Mouse (Mus musculus): Measurements from ENCODE around the gene Tbc1d30. TPM values are rescaled to one million over a fixed set of nuclear protein-coding genes. Genes with fewer than 3 reads are reported as not detected.

The Tbc1d30 gene
- total RNA-seq, 2 experiments from 2014 or later = 1.8 to 2.2 TPM

DNA sequence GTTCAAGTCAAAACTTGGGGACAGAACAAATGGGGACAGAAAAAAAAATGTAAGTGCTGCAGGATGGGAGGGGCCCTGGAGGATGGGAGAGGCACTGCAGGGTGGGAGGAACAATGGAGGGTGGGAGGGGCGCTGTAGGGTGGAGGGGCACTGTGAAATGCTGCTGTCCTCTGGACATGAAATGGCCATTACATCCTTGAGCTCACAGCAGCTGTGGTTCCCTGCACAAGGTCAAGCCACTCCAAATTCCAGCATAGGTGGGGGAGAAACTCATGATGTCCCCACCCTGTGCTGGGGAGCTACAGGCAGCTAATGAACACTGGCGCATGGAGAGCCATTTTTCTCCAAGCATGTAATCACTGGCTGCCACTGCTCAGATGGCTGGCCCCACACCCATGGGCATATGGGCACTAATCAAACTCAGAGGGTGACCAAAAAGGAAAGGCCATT is 74.0 kb downstream of the Tbc1d30 start:
- intact Hi-C loops (cut with DNase I) = no loop called here

DNA sequence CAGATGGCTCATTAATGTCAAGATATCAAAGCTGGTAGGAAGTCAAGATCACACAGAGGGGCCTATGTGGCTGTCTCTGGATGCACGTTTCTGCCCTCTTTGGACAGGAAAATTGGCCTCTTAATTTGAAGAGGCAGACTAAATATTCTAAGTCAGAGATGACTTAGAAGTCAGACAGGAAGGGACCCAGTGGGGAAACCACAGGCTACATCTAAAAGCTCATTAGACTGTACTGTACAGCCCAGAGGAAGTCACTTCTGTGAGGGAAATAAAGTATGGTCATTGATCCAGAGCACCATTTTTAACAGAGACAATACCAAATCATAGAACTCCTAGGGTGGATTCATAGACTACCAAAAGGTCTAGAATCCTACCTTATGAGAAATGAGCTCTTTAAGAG is 76.1 kb downstream of the Tbc1d30 start:
- intact Hi-C loops (cut with DNase I) = no loop called here
- DNase-seq = no peak

More for the DNA sequence above, 74.0 kb downstream of the Tbc1d30 start:
- no peak for DNase-seq

DNA sequence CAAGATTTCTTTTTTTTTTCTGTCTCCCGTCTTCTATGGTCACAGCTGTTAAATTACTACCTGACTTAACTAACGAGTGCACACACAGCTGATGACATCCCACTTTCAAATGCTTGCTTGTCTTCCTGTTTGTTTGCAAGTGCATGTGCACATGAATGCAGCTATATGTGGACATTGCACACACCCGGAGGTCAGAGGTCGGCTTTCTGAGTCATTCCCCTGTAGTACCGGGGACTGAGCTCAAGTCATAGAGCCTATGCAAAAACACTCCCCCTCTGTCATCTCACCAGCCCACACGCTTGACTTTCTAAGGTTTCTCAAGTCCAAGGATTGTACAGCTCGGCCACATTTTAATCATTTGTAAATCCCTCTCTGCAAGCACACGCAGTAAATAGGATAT is 80.1 kb downstream of the Tbc1d30 start:
- DNase-seq = no peak
- intact Hi-C loops (cut with DNase I) = no loop called here

DNA sequence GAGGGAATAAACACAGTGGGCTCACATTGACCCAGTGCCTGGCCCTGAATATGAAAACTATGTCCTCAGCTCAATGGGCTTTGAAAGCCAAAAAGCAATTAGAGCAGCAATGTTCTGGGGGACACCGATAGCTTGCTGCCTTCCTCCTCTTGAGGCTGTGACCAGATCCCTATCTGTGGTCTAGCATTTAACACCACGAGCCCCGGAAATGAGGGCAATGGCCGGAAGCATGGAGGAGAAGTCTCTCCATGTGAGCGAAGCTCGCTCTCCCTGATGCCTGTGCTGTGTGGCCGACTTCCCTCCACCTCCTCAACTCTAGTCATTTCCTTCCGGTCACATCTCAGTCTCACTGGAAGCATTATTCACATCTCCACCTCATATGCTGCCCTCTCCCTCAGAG is 82.3 kb downstream of the Tbc1d30 start:
- intact Hi-C loops (cut with DNase I) = no loop called here
- DNase-seq = no peak

GRCm38 (mm10) chr10:121264204-121264575 is 86.9 kb downstream of the Tbc1d30 start:
- intact Hi-C loops (cut with DNase I) = no loop called here
- DNase-seq = no peak

DNA sequence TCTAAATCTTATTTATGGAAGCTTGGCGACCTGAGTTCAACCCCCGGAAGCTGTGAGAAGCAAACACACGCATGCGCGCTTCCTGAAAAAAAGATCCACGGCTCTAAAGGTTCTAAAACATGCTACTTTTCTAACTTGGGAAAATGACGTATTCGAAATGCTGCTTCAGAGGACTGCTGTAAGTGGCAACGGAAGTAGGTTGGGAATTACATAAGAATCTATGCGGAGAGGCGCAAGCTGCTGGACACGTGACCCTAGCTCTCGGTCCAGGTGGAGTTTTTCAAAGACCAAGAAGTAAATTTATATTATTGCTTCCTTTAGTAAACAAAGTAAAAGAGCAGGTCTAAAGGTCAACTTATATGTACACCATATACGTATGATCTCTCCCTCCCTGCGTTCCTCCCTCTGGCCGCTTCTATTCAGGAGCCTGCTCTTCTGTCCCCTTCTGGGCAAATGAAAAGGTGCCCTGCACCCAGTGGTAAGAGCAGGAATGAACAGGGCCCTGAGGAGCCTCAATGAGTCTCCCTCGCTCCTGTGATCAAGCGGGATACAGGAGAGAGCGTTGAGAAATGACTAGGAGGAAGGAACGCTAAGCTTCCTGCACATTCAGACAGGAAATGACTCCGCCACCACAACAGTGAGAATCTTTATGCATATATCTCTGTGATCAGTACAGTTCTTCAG is 87.4 kb downstream of the Tbc1d30 start:
- DNase-seq = no peak
- intact Hi-C loops (cut with DNase I) = no loop called here

DNA sequence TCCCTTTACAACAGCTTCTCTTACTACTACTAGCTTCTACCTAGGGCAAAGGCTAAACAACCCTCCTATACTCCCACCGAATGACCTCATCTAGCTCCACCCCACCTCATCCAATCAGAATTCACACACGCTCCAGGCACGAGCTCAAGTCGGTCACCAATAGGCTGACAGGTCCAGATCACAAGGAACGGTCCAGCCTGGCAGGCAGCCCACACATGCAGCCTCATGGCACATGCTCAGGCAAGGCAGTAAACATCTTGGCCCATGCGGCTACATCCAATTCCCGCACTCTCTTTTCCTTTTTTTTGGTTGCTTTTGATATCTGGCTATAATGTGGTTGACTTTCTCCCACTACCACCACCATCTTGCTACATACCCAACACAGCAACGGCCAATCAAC is 88.9 kb downstream of the Tbc1d30 start:
- intact Hi-C loops (cut with DNase I) = no loop called here
- DNase-seq = no peak

DNA sequence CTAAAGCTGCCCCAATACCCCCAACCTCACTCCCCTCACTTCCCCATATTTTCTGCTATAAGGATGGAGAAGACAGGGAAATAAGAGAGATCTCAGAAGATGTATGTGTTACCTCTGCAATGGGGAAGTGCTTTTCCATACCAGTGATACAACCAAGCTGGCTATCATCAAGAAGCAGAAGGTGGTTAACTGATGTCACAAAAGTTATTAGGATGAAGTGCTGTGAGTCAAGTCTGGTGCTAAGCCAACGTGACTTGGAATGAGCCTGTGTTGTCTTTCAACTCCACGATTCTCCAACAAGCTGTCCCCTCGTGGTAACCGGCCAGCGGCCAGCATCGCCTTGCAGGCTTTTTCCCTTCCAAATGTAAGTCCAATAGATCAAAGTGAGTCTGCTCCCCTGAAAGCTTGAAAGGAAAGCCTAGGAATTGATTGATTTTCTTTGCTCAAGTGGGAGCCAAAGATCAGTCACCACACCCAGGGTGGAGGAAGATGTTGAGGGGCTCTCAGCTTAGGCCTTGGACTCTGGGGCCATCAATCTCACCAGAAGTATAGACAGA is 90.0 kb downstream of the Tbc1d30 start:
- no peak for DNase-seq
- intact Hi-C loops (cut with DNase I) = no loop called here

DNA sequence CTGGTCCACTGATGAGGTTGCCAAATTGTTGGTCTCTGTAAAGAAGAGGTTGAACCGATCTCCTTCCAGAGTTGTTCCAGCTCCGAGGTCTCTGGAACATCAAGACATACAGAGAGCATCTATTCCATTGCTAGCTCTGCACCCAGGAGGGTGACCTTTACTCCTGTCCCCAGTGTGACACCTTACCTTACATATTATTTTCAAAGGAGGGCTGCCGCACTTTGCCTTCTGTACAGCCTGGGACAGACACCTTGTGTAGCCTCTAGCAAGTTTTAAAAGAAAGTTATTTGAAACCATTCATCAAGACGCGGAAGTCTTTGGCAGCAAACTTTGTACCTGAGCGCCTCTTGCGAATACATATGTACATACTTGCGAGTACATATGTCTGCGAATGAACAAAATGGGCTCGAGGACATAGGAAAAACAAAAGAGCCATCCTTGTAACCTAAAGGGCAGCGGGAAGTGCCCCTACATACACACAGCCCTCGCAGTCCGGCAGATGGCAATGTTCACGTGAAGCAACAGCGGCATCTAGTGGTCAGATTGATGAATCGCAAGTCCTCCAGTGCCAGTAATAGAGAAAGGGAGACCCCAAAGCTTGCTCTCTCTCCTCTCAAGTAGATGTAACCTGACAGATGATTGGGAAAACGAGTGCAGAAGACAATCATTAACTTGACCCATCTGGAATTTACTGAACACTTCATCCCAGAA is 94.8 kb downstream of the Tbc1d30 start:
- intact Hi-C loops (cut with DNase I) = loop anchor here (1.0 to 10.0 kb wide), 4 partner anchors 131 to 1001 kb away; partner anchors contain the start of gene Wif1
- DNase-seq = peak; percentile 57 to 78

DNA sequence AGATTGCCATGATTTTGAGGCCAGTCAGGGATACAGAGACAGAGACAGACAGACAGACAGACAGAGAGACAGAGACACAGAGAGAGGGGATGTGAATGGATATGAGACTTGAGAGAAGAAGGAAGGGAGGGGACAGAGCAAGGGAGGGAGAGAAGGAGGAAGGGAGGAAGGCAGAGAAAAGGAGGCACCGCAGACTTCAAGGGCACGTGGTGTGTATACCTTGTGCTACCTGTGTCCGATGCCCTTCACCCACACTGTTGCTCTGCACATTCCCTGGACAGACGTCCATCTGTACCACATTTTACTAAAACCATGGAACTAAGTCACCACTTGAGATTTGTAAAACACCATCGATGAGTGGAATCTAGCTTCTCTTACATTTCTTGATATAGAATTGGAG is 95.6 kb downstream of the Tbc1d30 start:
- intact Hi-C loops (cut with DNase I) = loop anchor here (10.0 kb wide), 1 partner anchor 1001 kb away; no protein-coding TSS in a partner anchor
- DNase-seq = no peak

DNA sequence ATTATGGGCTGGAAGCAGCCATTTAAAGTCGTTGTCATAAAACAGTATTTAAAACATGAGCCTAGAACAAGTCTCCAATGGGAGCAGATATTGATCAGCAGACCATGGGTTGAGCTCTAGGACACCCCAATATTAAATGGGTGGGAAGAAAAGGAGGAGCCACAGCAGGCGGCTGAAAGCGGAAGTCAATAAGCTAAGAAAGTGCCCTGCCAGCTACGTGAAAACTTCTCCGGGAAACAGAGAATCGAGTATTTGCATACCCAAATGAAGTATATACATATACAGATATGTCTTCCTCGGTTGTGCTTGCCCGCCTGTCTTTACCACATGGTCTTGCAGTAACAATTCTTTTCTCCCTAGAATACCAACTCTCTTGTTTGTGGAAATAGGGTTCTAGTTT is 96.7 kb downstream of the Tbc1d30 start:
- DNase-seq = no peak
- intact Hi-C loops (cut with DNase I) = loop anchor here (5.0 to 10.0 kb wide), 2 partner anchors 377 to 1000 kb away; no protein-coding TSS in a partner anchor

DNA sequence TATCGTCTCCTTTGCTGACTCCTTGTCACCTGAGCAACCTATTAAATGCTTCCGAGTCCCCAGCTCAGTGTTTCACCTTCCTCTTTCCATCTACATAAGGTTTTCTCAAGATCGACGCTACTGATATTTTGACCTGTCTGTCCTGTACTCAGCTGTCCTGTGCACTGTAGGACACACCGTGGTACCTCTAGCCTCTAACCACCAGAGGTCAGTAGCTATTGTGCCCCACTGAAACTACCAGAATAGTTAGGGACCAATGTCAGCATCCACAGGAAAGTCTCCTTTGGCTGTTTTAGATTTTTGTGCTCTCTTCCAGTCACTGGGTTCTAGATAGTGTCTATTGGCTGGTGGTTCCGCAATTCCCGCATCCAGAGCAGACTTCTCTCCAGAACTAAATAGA is 98.3 kb downstream of the Tbc1d30 start:
- intact Hi-C loops (cut with DNase I) = loop anchor here (5.0 to 10.0 kb wide), 2 partner anchors 375 to 998 kb away; no protein-coding TSS in a partner anchor
- no peak for DNase-seq

GRCm38 (mm10) chr10:121251191-121251590 is 99.9 kb downstream of the Tbc1d30 start:
- no peak for DNase-seq
- intact Hi-C loops (cut with DNase I) = loop anchor here (5.0 to 10.0 kb wide), 2 partner anchors 374 to 996 kb away; no protein-coding TSS in a partner anchor

DNA sequence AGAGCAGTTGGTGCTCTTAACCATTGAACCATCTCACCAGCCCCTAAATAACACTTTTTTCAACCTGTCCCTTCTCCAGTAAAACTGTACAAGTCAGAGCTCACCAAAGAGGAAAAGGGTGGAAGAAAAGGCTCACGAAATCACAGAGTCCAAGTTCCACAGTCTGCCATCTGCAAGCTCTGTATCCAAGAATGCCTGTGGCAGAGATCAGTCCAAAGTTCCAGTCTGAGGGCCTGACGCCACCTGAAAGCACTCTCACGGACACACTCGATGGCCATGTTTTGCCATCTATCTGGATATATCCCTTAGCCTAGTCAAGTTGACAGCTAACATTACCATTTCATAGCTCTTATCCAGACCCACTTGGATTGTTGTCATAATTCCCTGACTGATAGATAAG is 101.3 kb downstream of the Tbc1d30 start:
- intact Hi-C loops (cut with DNase I) = loop anchor here (5.0 to 10.0 kb wide), 2 partner anchors 373 to 995 kb away; no protein-coding TSS in a partner anchor
- no peak for DNase-seq

DNA sequence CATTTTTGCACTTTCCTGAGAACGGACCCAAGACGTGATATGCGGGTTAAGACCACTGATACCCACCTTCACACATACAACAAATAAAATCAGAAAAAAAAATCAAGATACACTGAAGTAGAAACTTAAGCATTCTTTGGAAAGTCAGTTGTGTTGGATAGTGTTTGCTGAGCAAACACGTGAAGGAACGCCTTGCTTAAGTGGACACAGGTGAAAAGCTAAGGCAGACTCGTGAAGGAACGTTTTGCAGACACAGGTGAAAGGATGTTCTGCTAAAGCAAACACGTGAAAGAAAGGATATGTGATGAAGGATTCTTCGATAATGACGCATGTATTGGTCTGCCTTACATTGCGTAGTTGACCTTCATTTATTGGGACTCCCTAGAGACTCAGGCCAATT is 103.5 kb downstream of the Tbc1d30 start:
- intact Hi-C loops (cut with DNase I) = no loop called here
- no peak for DNase-seq

DNA sequence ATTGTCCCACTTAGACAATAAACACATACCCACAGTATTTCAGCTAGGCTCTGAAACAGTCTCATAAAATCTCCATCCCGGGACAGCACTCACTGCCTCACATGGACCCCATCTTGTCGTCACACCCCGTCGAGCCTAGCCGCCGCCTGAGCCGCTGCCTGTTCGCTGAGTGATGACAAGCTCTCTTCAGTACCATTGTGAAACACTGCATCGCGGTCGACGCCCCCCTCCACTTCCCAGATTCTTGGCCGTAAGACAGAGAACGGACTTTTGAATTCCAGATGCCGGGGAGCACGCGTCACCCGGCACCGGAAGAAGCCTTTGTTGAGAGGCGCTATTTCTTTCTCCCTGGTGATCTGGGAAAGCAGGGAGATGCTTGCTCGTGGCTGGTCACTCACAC is 104.1 kb downstream of the Tbc1d30 start:
- intact Hi-C loops (cut with DNase I) = no loop called here
- peak; percentile 54 to 69 for DNase-seq

DNA sequence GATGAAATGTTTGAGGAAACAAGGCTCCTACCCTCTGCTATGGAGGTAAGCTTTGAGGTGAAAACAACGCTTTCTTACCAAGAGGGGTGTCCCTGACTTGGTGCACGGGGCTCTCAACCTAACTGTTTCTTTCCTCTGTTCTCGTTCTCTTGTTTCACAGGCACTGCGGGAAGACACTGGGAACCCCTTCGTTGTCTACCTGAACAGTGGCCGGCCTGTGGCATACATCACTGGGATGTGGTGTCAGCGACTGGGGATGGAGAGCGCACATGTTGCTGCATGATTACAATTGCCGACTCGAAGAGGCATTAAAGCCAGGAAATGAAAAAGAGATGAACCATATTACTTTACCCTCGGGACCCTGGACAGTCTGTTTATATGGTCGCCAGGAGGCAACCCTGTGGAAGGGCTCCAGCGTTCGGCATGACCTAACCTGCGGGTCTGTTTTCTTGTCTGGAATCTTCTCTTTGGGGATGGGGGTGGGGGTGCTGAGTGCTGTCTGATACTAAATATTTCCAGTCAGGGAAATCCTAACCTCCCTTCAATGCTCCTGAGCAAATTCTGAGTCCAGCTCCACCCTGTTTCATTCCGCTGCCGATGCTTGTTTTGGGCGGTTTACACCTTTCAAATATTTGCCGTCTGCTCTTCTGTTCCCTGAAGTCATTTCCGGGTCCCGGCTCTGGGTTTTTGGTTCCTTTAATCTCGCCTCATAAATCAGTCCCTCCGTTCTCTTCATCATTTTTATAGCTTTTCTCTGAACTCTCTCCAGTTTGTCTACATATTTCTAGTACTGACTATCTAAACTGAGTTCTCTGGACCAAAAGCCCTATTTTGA is 107.5 kb downstream of the Tbc1d30 start:
- no peak for DNase-seq
- intact Hi-C loops (cut with DNase I) = no loop called here

GRCm38 (mm10) chr10:121242596-121242995 is 108.5 kb downstream of the Tbc1d30 start:
- intact Hi-C loops (cut with DNase I) = no loop called here
- DNase-seq = no peak

DNA sequence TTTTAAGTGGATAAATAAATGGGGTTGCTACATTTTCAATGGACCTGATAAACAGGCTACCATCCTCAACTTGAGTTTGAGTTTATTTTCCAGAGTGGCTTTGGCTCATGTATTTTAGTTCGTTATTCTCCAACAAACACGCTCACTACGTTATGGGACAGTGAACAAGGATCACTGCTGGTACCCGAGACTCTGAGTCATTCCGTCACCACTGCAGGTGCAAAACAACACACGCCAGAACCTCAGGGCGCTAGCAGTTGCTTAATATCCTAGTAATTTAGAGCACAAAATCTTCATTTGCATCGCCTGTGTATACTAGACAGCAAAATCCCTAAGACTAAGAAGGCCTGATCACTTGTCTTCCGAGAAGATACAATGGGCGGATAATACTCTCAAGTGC is 112.0 kb downstream of the Tbc1d30 start:
- intact Hi-C loops (cut with DNase I) = no loop called here
- DNase-seq = no peak

DNA sequence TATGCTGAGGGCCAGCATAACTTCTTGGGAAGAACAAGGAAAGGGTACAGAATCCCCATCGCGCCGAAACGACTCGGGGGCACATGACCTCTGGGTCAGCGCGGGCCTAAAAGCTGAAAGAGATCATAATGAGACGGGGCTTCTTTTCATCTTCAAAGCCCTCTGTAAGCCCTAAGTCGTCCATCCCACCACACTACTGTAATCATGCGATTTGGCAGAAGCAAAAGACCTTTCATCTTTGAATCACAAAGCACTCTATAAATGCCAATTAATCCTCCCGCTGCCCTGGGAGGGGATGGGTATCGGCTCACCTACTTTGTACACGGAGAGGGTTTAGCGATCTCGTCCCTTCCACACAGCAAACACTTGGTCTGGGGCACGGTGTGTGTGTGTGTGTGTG is 112.5 kb downstream of the Tbc1d30 start:
- DNase-seq = no peak
- intact Hi-C loops (cut with DNase I) = no loop called here

GRCm38 (mm10) chr10:121237377-121237776 is 113.7 kb downstream of the Tbc1d30 start:
- intact Hi-C loops (cut with DNase I) = no loop called here
- no peak for DNase-seq
